Mouse (Mus musculus): ENCODE results near the gene Srrt.
"Not testable (repeated sequence)": the region's sequence is repeated elsewhere in the genome, so short reads cannot be mapped to it uniquely, and the experiment has no call there.

The Srrt gene

GRCm38 (mm10) chr5:137295296-137295695, 12.2 kb downstream of the Srrt start:
- no peak for DNase-seq

GRCm38 (mm10) chr5:137294744-137295093, 12.8 kb downstream of the Srrt start:
- no peak for DNase-seq

GRCm38 (mm10) chr5:137293839-137294743, 13.4 kb downstream of the Srrt start, which contains the start of gene Ufsp1:
Gene Ufsp1 (plus strand): TSS chr5:137294629.
- DNase-seq: peak; percentile 91 to 94

GRCm38 (mm10) chr5:137293282-137293681, 14.2 kb downstream of the Srrt start:
- DNase-seq: peak; percentile 57 to 77

GRCm38 (mm10) chr5:137291381-137291926, 16.0 kb downstream of the Srrt start:
- DNase-seq: no peak

- DNase-seq: peak; percentile 45 to 54
These were observed 16.8 kb downstream of the Srrt start for GRCm38 (mm10) chr5:137290677-137291076.

- no peak for DNase-seq
These were observed 17.7 kb downstream of the Srrt start for GRCm38 (mm10) chr5:137289591-137290365.

GRCm38 (mm10) chr5:137288999-137289470, 18.4 kb downstream of the Srrt start:
- DNase-seq: peak; percentile 68 to 74

GRCm38 (mm10) chr5:137287953-137288743, 19.3 kb downstream of the Srrt start:
- DNase-seq: peak; percentile 30 to 47

GRCm38 (mm10) chr5:137287032-137287952, 20.2 kb downstream of the Srrt start, which contains the start of gene Ache:
Gene Ache (plus strand): TSS chr5:137287519.
- DNase-seq: peak; percentile 32 to 46

GRCm38 (mm10) chr5:137286655-137287031, 20.8 kb downstream of the Srrt start:
- DNase-seq: peak; percentile 85 to 90

GRCm38 (mm10) chr5:137285986-137286385, 21.5 kb downstream of the Srrt start:
- no peak for DNase-seq

- DNase-seq: no peak
These were observed 22.4 kb downstream of the Srrt start for GRCm38 (mm10) chr5:137285045-137285444.

GRCm38 (mm10) chr5:137284411-137284810, 23.1 kb downstream of the Srrt start:
- DNase-seq: not testable (repeated sequence)

GRCm38 (mm10) chr5:137277360-137278342, 29.8 kb downstream of the Srrt start:
- peak in 1 of 2 experiments; percentile 38 for DNase-seq

GRCm38 (mm10) chr5:137268131-137268910, 39.2 kb downstream of the Srrt start:
- peak; percentile 63 to 83 for DNase-seq

- no peak for DNase-seq
These were observed 42.7 kb downstream of the Srrt start for GRCm38 (mm10) chr5:137264787-137265186.

- DNase-seq: no peak
These were observed 43.4 kb downstream of the Srrt start for GRCm38 (mm10) chr5:137263897-137264720.
